26 mouse cellular contexts compared by ENCODE assay signal in genomic region chr2:167872507-167872906, GRCm38 (mm10).
"Had no signal": no experiment of that assay in that cellular context is flagged by ENCODE, and none has a peak within 500 bp of the region (broad histone marks: within the 10 kb centered on the region; RNA-seq: fewer than 3 reads in every experiment).

No protein-coding gene starts in this region.

- DNase-seq: gastrocnemius, postnatal 14 days; gastrocnemius, postnatal 36 days; heart, adult 11 months; heart, adult 2 months; heart, postnatal 14 days; heart, postnatal 36 days; kidney, adult 11 months; kidney, adult 2 months; kidney, adult 9 months; kidney, postnatal 14 days; kidney, postnatal 36 days; layer of hippocampus, adult 9-11 months; layer of hippocampus, postnatal 36 days; left cerebral cortex, postnatal 4 days had no signal

- H3K27me3 ChIP-seq: hindbrain, embryonic 13.5 days; hindbrain, embryonic 15.5 days; kidney, embryonic 15.5 days; limb, embryonic 13.5 days; limb, embryonic 15.5 days had no signal

- H3K4me1 ChIP-seq: hindbrain, embryonic 13.5 days; hindbrain, embryonic 15.5 days; kidney, embryonic 15.5 days; limb, embryonic 13.5 days; limb, embryonic 15.5 days had no signal

- ATAC-seq: hindbrain, postnatal 0 days; intestine, embryonic 16.5 days; liver, embryonic 12.5 days had no signal

- H3K27ac ChIP-seq: heart, adult 2 months; heart, embryonic 13.5 days; heart, embryonic 15.5 days; hindbrain, embryonic 13.5 days; hindbrain, embryonic 15.5 days; hindbrain, postnatal 0 days; kidney, embryonic 15.5 days; limb, embryonic 13.5 days; limb, embryonic 15.5 days; liver, embryonic 12.5 days; liver, embryonic 14.5 days had no signal

- H3K36me3 ChIP-seq: heart, embryonic 13.5 days; heart, embryonic 15.5 days; hindbrain, embryonic 13.5 days; hindbrain, embryonic 15.5 days; kidney, embryonic 15.5 days; limb, embryonic 13.5 days; limb, embryonic 15.5 days; liver, embryonic 12.5 days had no signal

- H3K9me3 ChIP-seq: heart, embryonic 13.5 days; heart, embryonic 15.5 days; hindbrain, embryonic 13.5 days; hindbrain, embryonic 15.5 days; kidney, embryonic 15.5 days; limb, embryonic 13.5 days; limb, embryonic 15.5 days; liver, embryonic 12.5 days had no signal

- H3K4me3 ChIP-seq: heart, adult 2 months; heart, embryonic 13.5 days; heart, embryonic 15.5 days; hindbrain, embryonic 13.5 days; hindbrain, embryonic 15.5 days; kidney, embryonic 15.5 days; limb, embryonic 13.5 days; limb, embryonic 15.5 days; liver, embryonic 12.5 days had no signal

- H3K4me2 ChIP-seq: heart, embryonic 11.5 days; heart, embryonic 13.5 days; heart, embryonic 15.5 days; hindbrain, embryonic 13.5 days; hindbrain, embryonic 15.5 days; kidney, embryonic 15.5 days; limb, embryonic 13.5 days; limb, embryonic 15.5 days; liver, embryonic 12.5 days had no signal

- H3K9ac ChIP-seq: heart, embryonic 13.5 days; heart, embryonic 15.5 days; hindbrain, embryonic 13.5 days; hindbrain, embryonic 15.5 days; kidney, embryonic 15.5 days; limb, embryonic 13.5 days; limb, embryonic 15.5 days; liver, embryonic 12.5 days; liver, embryonic 14.5 days had no signal
